Mouse (Mus musculus): ENCODE measurements around the gene Dag1. TPM values are rescaled to one million over a fixed set of nuclear protein-coding genes. Genes with fewer than 3 reads are reported as not detected.
A peak's percentile ranks its signal among the peaks of the same experiment; 100 is the strongest.

Gene Dag1
- polyA plus RNA-seq, 1 experiment from 2014 or later: 86.6 TPM

- no peaks in the 10 kb centered on the region for H3K9me3 ChIP-seq
- peaks cover 26% of the 10 kb centered on the region for H3K36me3 ChIP-seq
- H3K4me2 ChIP-seq: no peak overlapping the region
- no peak overlapping the region for H3K9ac ChIP-seq
- no peak for ATAC-seq (ENCODE audit: insufficient number of reproducible peaks, low FRiP score, low TSS enrichment, low read depth)
- H3K27me3 ChIP-seq: no peaks in the 10 kb centered on the region
- peaks cover 10% of the 10 kb centered on the region for H3K4me1 ChIP-seq
- 68% methylated on average over 12 of the region's 12 CpGs for WGBS
- H3K27ac ChIP-seq: peak overlapping the region; percentile 73
- H3K4me3 ChIP-seq: no peak overlapping the region
These were observed 43.9 kb downstream of the Dag1 start for GRCm38 (mm10) chr9:108219766-108220379.

- Histone ChIP-seq H3K36me3 (peaks cover 29% of the 10 kb centered on the region), H3K9ac (no peak overlapping the region), H3K4me2 (no peak overlapping the region), H3K4me1 (peaks cover 16% of the 10 kb centered on the region), H3K27me3 (no peaks in the 10 kb centered on the region), H3K4me3 (no peak overlapping the region), H3K27ac (peak overlapping the region; percentile 7; the same call in 1 of the 2 replicates), H3K9me3 (no peaks in the 10 kb centered on the region)
- 47% methylated on average over 11 of the region's 11 CpGs for WGBS
- ATAC-seq (ENCODE audit: insufficient number of reproducible peaks, low FRiP score, low TSS enrichment, low read depth): no peak
These were observed 45.7 kb downstream of the Dag1 start for GRCm38 (mm10) chr9:108217936-108218543.

DNA sequence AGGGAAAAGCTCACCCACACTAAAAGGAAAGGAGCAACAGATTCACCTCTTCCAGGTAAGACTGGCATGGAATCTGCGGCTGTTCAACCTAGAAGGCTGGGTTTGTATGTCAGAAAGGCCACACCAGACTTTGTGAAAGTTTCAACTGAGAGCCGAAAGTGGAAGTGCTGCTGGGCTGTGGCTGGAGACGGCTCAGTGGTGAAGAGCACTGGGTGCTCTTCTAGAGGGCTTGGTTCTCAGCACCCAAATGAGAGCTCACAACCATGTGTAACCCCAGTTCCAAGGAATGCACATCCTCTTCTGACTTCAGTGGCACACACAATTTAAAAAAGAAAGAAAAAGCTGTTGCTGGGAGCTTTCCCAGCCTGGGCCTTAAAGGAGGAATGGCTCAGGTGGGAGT is 46.4 kb downstream of the Dag1 start:
- peaks cover 17% of the 10 kb centered on the region for H3K4me1 ChIP-seq
- no peak overlapping the region for H3K4me3 ChIP-seq
- 0 out of 2 replicates have a peak overlapping the region, but pooled peaks have one; percentile 7 for H3K27ac ChIP-seq
- peaks cover 29% of the 10 kb centered on the region for H3K36me3 ChIP-seq
- no peaks in the 10 kb centered on the region for H3K9me3 ChIP-seq
- no peaks in the 10 kb centered on the region for H3K27me3 ChIP-seq
- no peak for ATAC-seq (ENCODE audit: insufficient number of reproducible peaks, low FRiP score, low TSS enrichment, low read depth)
- 86% methylated on average over 3 of the region's 3 CpGs for WGBS
- H3K4me2 ChIP-seq: no peak overlapping the region
- no peak overlapping the region for H3K9ac ChIP-seq

DNA sequence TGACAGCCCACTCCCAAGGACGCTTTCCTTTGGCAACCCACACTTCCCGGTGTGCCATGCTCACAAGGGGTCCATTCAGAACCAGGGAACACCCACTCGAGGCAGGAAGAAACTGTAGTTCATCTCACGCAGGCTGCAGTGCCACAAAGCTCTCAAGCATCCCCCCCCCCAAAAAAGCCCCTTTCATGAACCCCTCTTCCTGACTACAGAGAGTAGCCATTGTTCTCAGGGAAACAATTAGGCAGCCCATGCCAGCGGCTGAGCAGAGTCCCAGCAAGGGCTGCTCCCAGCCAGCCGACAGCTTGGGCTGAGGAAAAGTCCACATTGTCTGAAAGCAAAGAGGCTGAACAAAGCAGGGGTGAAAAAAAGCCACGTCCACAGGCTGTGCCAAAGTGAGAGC is 50.7 kb downstream of the Dag1 start:
- 58% methylated on average over 7 of the region's 7 CpGs for WGBS
- Histone ChIP-seq H3K9me3 (no peaks in the 10 kb centered on the region), H3K36me3 (peaks cover 46% of the 10 kb centered on the region), H3K9ac (no peak overlapping the region), H3K4me1 (peaks cover 7% of the 10 kb centered on the region), H3K27me3 (no peaks in the 10 kb centered on the region), H3K27ac (peak overlapping the region; percentile 55), H3K4me3 (no peak overlapping the region), H3K4me2 (no peak overlapping the region)
- no peak for ATAC-seq (ENCODE audit: insufficient number of reproducible peaks, low FRiP score, low TSS enrichment, low read depth)

GRCm38 (mm10) chr9:108212426-108212825 is 51.3 kb downstream of the Dag1 start:
- no peak overlapping the region for H3K4me2 ChIP-seq
- WGBS: 83% methylated on average over 2 of the region's 2 CpGs
- peak overlapping the region; percentile 55 for H3K27ac ChIP-seq
- no peaks in the 10 kb centered on the region for H3K9me3 ChIP-seq
- H3K36me3 ChIP-seq: peaks cover 46% of the 10 kb centered on the region
- ATAC-seq (ENCODE audit: insufficient number of reproducible peaks, low FRiP score, low TSS enrichment, low read depth): no peak
- peaks cover 7% of the 10 kb centered on the region for H3K4me1 ChIP-seq
- H3K9ac ChIP-seq: no peak overlapping the region
- no peaks in the 10 kb centered on the region for H3K27me3 ChIP-seq
- H3K4me3 ChIP-seq: no peak overlapping the region

DNA sequence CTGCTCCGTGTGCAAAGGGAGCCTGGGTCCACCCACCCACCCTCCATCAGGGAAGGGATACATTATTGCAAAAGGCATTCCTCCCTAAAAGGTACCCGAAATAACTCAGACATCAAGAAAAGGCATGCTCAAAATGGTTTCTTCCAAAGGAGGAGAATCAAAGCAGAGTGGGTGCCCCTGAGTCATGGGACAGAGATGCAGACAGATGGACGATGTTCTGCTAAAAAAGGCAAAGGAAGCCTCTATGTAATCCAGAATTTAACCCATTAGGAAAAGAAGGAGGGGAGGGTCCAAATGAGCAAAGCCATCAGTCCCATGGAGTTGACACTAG is 58.2 kb downstream of the Dag1 start:
- Histone ChIP-seq H3K27me3 (no peaks in the 10 kb centered on the region), H3K9me3 (no peaks in the 10 kb centered on the region), H3K27ac (no peak overlapping the region), H3K9ac (no peak overlapping the region), H3K4me3 (no peak overlapping the region), H3K4me2 (no peak overlapping the region), H3K36me3 (peaks cover 46% of the 10 kb centered on the region), H3K4me1 (peaks cover 10% of the 10 kb centered on the region)
- WGBS: 80% methylated on average over 3 of the region's 3 CpGs
- no peak for ATAC-seq (ENCODE audit: insufficient number of reproducible peaks, low FRiP score, low TSS enrichment, low read depth)

DNA sequence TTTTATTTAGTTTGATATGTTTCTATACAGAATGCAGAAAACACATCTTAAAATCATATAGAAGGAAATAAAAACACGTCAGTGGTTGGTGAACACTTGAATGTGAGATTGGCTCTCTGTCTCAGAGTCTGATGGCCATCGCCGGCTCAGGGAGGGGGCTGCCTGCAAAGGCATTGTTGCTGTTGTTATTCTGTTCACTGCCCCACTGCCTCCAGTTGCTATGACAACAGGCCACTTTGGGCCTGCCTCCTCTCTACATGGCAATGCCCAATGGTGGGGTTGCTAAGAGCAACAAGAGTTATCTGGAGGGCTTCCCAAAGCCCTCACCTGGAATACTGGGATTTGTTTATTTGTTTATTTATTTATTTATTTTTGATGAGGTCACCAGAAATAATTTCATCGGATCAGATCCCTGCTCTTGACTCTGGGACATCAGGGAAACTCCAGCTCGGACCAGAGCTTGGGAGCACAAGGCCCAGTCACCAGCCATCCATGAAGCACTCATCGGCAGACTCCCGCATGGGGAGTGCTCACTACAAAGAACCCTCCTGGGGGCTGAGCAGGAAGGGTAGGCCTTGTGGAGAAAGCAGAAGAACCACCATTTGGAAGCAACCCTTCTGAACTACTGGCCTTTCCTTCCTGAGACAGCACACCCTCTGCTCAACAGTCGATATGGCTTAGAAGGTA is 58.7 kb downstream of the Dag1 start:
- no peaks in the 10 kb centered on the region for H3K27me3 ChIP-seq
- ATAC-seq (ENCODE audit: insufficient number of reproducible peaks, low FRiP score, low TSS enrichment, low read depth): no peak
- no peak overlapping the region for H3K4me2 ChIP-seq
- no peak overlapping the region for H3K9ac ChIP-seq
- peaks cover 46% of the 10 kb centered on the region for H3K36me3 ChIP-seq
- no peak overlapping the region for H3K27ac ChIP-seq
- H3K9me3 ChIP-seq: no peaks in the 10 kb centered on the region
- no peak overlapping the region for H3K4me3 ChIP-seq
- peaks cover 14% of the 10 kb centered on the region for H3K4me1 ChIP-seq
- 82% methylated on average over 8 of the region's 8 CpGs for WGBS

DNA sequence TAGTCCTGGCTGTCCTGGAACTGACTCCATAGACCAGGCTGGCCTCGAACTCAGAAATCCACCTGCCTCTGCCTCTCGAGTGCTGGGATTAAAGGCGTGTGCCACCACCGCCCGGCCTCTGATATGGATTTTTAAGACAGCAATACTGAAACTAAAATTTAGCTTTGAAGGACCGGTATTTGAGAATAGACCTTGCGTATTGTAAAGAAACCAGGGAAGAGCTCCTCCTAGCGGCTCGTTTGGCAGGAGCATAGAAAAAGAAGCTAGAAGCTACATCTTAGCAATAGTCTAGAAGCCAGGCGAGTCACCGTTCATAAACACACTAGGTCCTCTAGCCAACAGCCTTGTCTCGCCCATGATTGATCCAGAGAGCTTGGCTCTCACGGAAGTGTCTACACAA is 60.7 kb downstream of the Dag1 start:
- Histone ChIP-seq H3K9ac (no peak overlapping the region), H3K27me3 (no peaks in the 10 kb centered on the region), H3K4me1 (peaks cover 14% of the 10 kb centered on the region), H3K36me3 (peaks cover 26% of the 10 kb centered on the region), H3K9me3 (no peaks in the 10 kb centered on the region), H3K4me2 (no peak overlapping the region), H3K27ac (no peak overlapping the region), H3K4me3 (no peak overlapping the region)
- no peak for ATAC-seq (ENCODE audit: insufficient number of reproducible peaks, low FRiP score, low TSS enrichment, low read depth)
- 29% methylated on average over 13 of the region's 13 CpGs for WGBS

DNA sequence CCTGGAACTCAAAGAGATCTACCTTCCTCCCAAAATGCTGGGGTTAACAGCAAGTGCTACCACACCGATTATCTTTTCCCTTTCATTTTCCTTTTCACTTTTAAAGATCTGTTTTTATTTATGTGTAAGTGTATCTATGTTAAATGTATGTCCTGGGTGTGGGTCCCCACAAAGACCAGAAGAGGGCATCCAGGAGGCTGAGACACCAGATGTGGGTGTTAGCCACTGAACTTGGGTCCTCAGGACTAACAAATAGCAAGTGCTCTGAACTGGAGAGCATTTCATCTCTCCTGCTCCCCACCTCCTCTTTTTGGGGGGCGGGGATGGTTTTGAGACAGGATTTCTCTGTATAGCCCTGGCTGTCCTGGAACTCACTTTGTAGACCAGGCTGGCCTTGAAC is 61.6 kb downstream of the Dag1 start:
- 93% methylated on average over 2 of the region's 2 CpGs for WGBS

GRCm38 (mm10) chr9:108201160-108201559 is 62.6 kb downstream of the Dag1 start:
- ATAC-seq (ENCODE audit: insufficient number of reproducible peaks, low FRiP score, low TSS enrichment, low read depth): peak; percentile 91
- Histone ChIP-seq H3K36me3 (peaks cover 9% of the 10 kb centered on the region), H3K27ac (peak overlapping the region; percentile 50; the same call in 1 of the 2 replicates), H3K4me1 (peaks cover 24% of the 10 kb centered on the region), H3K4me2 (peak overlapping the region; percentile 40), H3K9ac (no peak overlapping the region), H3K4me3 (peak overlapping the region; percentile 19), H3K9me3 (no peaks in the 10 kb centered on the region), H3K27me3 (no peaks in the 10 kb centered on the region)
- WGBS: under 1% methylated on average over 13 of the region's 13 CpGs

More for the DNA sequence above, 61.6 kb downstream of the Dag1 start:
- no peak overlapping the region for H3K4me2 ChIP-seq
- no peak overlapping the region for H3K9ac ChIP-seq
- peaks cover 19% of the 10 kb centered on the region for H3K4me1 ChIP-seq
- no peak overlapping the region for H3K4me3 ChIP-seq
- no peaks in the 10 kb centered on the region for H3K27me3 ChIP-seq
- ATAC-seq (ENCODE audit: insufficient number of reproducible peaks, low FRiP score, low TSS enrichment, low read depth): no peak
- no peak overlapping the region for H3K27ac ChIP-seq
- no peaks in the 10 kb centered on the region for H3K9me3 ChIP-seq
- H3K36me3 ChIP-seq: peaks cover 18% of the 10 kb centered on the region

DNA sequence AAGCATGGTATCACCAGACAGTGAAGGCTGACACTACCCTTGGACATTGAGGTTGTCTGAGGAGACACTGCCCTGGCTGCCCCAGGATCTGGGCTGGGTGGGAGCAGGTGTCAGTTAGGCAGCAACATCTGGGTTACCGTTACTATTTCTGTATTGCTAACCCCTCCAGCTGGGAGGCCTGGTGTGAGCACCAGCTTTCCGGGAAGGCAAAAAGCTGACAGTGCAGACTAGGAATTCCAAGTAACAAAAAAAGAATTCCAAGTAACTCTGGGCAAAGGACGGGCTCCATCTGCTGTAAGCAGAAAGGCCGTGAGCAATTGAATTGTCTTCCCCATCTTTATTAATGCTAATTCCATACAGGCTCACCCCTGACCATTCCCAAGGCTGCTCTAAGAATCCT is 65.1 kb downstream of the Dag1 start:
- 57% methylated on average over 4 of the region's 4 CpGs for WGBS
- H3K4me2 ChIP-seq: no peak overlapping the region
- H3K27me3 ChIP-seq: no peaks in the 10 kb centered on the region
- no peaks in the 10 kb centered on the region for H3K9me3 ChIP-seq
- no peak overlapping the region for H3K4me3 ChIP-seq
- no peak for ATAC-seq (ENCODE audit: insufficient number of reproducible peaks, low FRiP score, low TSS enrichment, low read depth)
- H3K9ac ChIP-seq: no peak overlapping the region
- no peaks in the 10 kb centered on the region for H3K36me3 ChIP-seq
- peaks cover 24% of the 10 kb centered on the region for H3K4me1 ChIP-seq
- H3K27ac ChIP-seq: no peak overlapping the region

GRCm38 (mm10) chr9:108196920-108197677 is 66.7 kb downstream of the Dag1 start:
- Histone ChIP-seq H3K9ac (no peak overlapping the region), H3K4me1 (peaks cover 24% of the 10 kb centered on the region), H3K36me3 (no peaks in the 10 kb centered on the region), H3K4me3 (peak overlapping the region; percentile 17), H3K27ac (peak overlapping the region; percentile 59), H3K27me3 (no peaks in the 10 kb centered on the region), H3K4me2 (peak overlapping the region; percentile 31), H3K9me3 (no peaks in the 10 kb centered on the region)
- ATAC-seq (ENCODE audit: insufficient number of reproducible peaks, low FRiP score, low TSS enrichment, low read depth): no peak
- WGBS: 13% methylated on average over 24 of the region's 24 CpGs
